10 mouse cellular contexts compared by ENCODE assay signal in the genomic region with DNA sequence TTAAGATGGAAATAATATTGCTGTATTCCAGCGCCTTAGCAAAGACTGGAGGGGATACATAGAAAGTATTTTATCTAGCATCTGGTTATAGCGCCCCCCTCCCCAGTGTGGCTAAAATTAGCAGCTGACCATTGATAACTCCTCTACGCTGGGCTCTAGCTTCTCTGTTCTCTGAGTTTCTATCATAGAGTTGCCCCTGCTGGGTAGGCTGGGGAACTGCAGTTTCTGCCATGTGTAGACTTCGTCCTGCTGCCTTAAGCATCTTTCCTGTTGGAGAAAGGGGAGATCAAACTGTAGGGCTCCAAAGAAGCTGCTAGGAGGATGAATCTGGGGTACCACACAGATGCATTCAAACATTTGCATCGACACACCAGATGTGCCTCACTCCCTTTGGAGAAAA.
DNase-seq lines count a peak whose midpoint lies in the region; ATAC-seq and TF ChIP-seq lines count a peak whose summit lies in the region.
"Had no signal": no experiment of that assay in that cellular context is flagged by ENCODE, and none has a peak within 500 bp of the region (broad histone marks: within the 10 kb centered on the region; RNA-seq: fewer than 3 reads in every experiment).

No protein-coding gene starts in this region.

- TF ChIP-seq CTCF in gastrocnemius, adult 2 months (IDR thresholded peaks at IDR 0.05), result peak; percentile 23; the same call in 1 of the 2 replicates
- TF ChIP-seq CTCF in liver, embryonic 14.5 days (IDR thresholded peaks at IDR 0.05; ENCODE audit: low read depth), result peak; percentile 29; the same call in 1 of the 2 replicates
- peak; percentile 5; the same call in 1 of the 2 replicates for TF ChIP-seq CTCF in G1E (IDR thresholded peaks at IDR 0.05; ENCODE audit: low read depth, low read length)

- no peak for TF ChIP-seq EP300 in liver, embryonic 14.5 days (IDR thresholded peaks at IDR 0.05; ENCODE audit: low read depth)

- DNase-seq in gastrocnemius, adult 2 months, result no peak
- DNase-seq in gastrocnemius, postnatal 36 days, result no peak
- no peak for DNase-seq in liver, embryonic 14.5 days (ENCODE audit: low read depth in 3 of 3, low spot score in 3 of 3)
- no peak for DNase-seq in liver
- no peak for DNase-seq in G1E (ENCODE audit: low spot score)
- DNase-seq in induced T-regulatory cell, adult 2 months (ENCODE audit: low read depth), result peak; percentile 6
- DNase-seq in thymus, postnatal 0 days (ENCODE audit: low spot score), result no peak
- DNase-seq in spleen, adult 12 weeks (ENCODE audit: low spot score), result no peak

- no peaks in the 10 kb centered on the region for H3K4me1 ChIP-seq in liver, embryonic 14.5 days (replicated peaks; ENCODE audit: control insufficient read depth in 2 of 2, insufficient read depth in 2 of 2, low read length in 1 of 2)
- H3K4me1 ChIP-seq in G1E (ENCODE audit: insufficient read depth, low read depth, low read length), result no peaks in the 10 kb centered on the region
- H3K4me1 ChIP-seq: heart, embryonic 10.5 days; liver, embryonic 15.5 days had no signal

- H3K9me3 ChIP-seq in liver, embryonic 14.5 days (ENCODE audit: control insufficient read depth, low read length), result no peaks in the 10 kb centered on the region
- no peaks in the 10 kb centered on the region for H3K9me3 ChIP-seq in G1E (replicated peaks)
- H3K9me3 ChIP-seq: heart, embryonic 10.5 days; liver, embryonic 15.5 days had no signal

- H3K4me3 ChIP-seq in gastrocnemius, adult 2 months, result no peak overlapping the region
- H3K4me3 ChIP-seq in liver, embryonic 14.5 days (ENCODE audit: insufficient read depth in 1 of 2, low read depth in 2 of 2, low read length in 2 of 2), result no peak overlapping the region
- H3K4me3 ChIP-seq in G1E (ENCODE audit: low read depth, low read length), result no peak overlapping the region
- H3K4me3 ChIP-seq: heart, embryonic 10.5 days; liver, embryonic 15.5 days had no signal

- no peaks in the 10 kb centered on the region for H3K27me3 ChIP-seq in liver, embryonic 14.5 days (ENCODE audit: control insufficient read depth, insufficient read depth, low read length)
- H3K27me3 ChIP-seq in G1E (ENCODE audit: insufficient read depth, low read length), result no peaks in the 10 kb centered on the region
- H3K27me3 ChIP-seq: liver, embryonic 15.5 days had no signal

- intact Hi-C loops in gastrocnemius, adult 2 months (cut with DNase I), result no loop called here
- intact Hi-C loops in gastrocnemius, postnatal 36 days (cut with DNase I), result no loop called here

- H3K9ac ChIP-seq in liver, embryonic 14.5 days (replicated peaks), result no peak overlapping the region
- H3K9ac ChIP-seq: liver, embryonic 15.5 days had no signal

- WGBS in liver, embryonic 14.5 days (ENCODE audit: insufficient replicate concordance), result 30% methylated on average over 5 of the region's 5 CpGs

- no peak overlapping the region for H3K4me2 ChIP-seq in liver, embryonic 14.5 days (ENCODE audit: low read depth)
- H3K4me2 ChIP-seq: liver, embryonic 15.5 days had no signal

- H3K27ac ChIP-seq in gastrocnemius, adult 2 months, result no peak overlapping the region
- H3K27ac ChIP-seq in liver, embryonic 14.5 days, result no peak overlapping the region
- H3K27ac ChIP-seq: heart, embryonic 10.5 days; liver, embryonic 15.5 days had no signal

- ATAC-seq in liver, embryonic 14.5 days (ENCODE audit: insufficient read depth), result no peak
- no peak for ATAC-seq in G1E (ENCODE audit: extremely low read depth, insufficient number of reproducible peaks, low FRiP score, poor library complexity, severe bottlenecking)

- no peaks in the 10 kb centered on the region for H3K36me3 ChIP-seq in liver, embryonic 14.5 days (replicated peaks; ENCODE audit: control insufficient read depth, insufficient read depth, low read depth)
- H3K36me3 ChIP-seq in G1E (replicated peaks), result no peaks in the 10 kb centered on the region
- H3K36me3 ChIP-seq: heart, embryonic 10.5 days; liver, embryonic 15.5 days had no signal
